Mouse (Mus musculus): ENCODE data around the gene Pou2f1. TPM values are rescaled to one million over a fixed set of nuclear protein-coding genes. Genes with fewer than 3 reads are reported as not detected.

Pou2f1 gene
- total RNA-seq, 2 experiments from 2014 or later, result 11.2 to 14.3 TPM

DNA sequence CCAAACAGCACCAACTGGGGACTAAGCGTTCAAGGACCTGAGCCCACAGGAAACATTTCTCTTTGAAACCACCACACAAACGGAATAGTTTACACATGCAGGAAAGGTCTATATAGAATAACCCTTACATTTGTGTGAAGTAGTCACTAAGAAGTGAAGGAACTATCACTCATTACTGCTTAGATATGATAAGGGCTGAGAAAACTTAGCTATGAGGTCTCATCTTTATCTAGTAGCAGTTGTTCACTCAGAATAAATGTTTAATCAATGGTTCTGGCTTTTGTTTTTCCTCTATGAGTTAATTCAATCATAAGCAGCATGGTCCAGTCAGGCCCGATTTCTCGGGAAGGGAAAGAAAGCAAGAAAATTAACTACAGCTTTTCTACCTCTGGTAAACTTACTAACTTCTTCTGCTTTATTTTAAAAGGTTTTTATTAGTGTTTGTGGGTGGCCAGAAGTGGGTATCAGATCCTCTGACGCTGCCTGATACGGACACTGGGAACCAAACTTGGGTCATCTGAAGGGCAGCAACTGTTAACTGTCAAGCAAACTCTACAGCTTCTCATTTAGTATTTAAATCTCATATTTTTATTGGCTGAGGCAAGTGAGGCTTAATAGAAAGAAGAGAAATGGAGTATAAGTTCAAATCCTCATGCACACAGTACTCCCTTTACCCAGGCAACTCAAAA is 40.7 kb downstream of the Pou2f1 start:
- DNase-seq, result no peak

DNA sequence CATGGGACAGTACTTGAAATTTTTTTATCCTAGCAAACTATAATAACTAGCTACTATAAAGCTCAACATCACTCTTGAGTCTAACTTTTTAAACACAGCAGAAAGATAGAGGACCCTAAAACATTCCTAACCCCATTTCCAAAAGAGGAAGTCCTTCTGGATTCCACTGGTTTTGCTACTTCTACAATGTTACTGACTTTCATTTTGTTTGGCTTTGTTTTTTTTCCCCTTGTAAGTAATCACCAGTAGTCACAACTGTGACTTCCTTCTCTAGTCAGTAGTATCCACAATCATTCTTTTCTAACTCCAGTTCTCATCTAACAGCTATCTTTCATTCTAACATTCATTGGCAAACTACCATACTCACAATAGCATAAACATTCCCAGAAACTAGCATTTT is 44.3 kb downstream of the Pou2f1 start:
- DNase-seq, result no peak

DNA sequence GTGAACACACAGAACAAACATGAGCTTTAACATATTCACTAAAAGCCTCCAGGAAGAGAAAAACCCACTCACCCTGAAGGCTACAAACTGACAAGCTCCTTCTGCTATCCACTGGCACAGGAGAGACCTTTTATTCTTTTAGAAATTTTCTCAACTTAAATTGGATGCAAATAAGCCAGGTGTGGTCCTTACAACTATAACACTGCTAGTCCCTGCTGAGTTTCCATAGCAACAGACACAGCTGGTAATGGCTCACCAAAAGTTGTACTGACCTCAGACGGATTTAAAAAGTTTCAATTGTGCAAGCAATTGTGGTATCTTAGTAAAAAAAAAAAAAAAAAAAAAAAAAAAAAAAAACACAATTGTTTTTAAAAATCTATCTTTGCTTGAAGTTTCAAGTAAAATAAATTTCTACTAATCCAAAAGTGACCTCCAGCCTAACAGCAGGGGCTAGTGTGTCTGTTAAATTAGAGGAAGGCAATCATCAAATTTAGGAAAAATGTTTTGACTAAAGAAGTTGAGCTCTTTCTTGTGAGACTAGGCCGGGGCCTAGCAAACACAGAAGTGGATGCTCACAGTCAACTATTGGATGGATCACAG is 54.2 kb downstream of the Pou2f1 start:
- no peak for DNase-seq

DNA sequence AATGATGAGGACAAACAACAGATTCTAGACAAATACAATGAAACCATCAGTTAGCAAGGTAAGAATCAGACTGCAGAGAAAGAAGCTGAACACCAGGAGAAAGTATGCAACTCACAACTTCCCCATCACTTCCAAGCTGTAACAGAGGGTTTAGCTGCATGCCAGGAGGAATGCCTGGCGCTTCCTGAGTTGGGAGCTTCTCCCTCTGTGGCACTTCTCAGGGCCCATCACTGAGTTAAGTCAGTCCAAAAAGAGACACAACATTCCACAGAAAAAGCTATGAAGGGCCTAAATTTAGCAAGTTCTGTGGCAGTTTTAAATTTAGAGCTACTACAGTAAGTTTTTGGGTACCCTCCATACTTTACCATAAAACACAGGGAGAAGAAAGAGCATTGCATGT is 59.2 kb downstream of the Pou2f1 start:
- DNase-seq, result no peak

DNA sequence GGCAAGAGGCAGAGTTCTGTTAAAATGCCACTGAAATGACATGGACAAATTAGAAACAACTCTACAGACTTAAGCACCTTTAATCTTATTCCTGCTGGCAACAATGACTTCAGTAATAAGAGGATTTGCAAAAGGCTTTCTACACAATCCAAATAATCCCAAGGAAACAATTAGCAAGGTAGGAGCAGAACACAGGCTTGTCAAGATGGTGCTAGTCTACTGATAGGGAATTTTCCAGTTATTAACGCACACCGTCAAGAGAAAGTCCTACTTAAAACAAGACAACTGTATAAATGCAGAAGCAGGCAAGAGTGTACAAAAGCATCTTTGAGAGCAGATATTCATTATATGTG is 67.0 kb downstream of the Pou2f1 start:
- DNase-seq, result no peak

DNA sequence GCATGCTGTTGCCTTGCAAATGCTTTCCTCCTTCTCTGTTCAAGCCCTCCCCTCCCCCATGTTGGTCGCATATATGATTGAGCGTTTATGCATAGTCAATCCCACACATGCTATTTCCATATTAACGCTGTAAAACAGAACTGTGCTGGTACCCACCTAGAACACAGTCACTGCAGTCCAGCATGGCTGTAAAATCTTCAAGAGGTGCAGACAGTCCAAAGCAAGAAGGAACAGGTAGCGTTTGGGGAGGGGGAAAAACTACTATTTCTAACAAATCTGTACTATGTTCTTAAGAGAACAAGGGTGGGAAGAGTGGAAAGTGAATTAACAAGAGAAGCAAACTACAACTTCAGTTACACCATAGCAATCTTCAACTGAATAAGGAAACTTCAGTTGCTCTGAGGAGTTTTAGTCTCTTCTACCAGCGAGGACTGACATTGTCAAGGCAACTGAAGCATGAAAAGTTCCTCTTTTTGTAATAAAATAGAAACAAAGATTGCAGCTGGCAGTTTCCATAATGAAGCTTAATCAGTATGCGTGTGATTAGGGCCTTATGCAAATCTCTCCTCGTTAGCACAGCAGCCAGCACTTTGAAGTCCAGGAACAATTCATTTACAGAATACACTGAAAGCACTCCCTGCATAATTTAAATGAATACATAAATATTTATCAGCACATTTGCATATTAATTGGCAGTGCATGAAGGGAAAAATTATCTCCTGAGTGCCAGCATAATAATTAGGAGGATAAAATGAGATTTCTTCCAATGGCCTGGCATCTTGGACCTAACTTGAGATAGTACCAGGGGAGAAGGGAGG is 67.6 kb downstream of the Pou2f1 start:
- DNase-seq, result no peak

DNA sequence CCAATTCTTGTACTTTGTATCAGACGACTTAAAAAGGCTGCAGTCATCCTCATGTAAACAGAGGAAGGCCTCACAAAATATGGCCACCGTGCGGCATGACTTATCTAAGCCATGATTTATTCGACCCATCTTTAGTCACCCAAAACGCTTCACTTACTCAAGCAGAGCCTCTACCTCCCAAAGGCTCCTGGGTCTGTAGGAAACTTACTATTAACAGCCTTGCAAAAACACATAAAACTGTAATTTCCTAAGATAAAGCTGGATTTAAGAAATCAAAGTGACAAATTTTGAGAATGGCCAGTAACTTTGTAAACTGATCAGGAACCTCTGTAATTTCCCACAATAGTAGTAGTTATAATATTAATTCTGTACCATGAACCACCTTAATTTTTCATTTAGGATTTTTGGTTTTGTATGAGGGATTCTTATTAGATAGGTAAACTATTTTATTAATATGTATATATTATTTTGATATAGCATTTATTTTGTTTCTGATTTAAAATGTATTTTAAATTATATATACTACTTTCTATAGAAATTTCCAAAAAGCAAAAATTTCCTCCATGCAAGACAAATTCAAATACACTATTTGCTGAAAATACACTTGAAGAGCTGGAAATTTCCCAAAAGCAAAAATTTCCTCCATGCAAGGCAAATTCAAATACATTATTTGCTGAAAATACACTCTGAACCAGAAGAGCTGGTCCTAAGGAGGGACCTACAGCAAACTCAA is 68.4 kb downstream of the Pou2f1 start:
- DNase-seq, result no peak

DNA sequence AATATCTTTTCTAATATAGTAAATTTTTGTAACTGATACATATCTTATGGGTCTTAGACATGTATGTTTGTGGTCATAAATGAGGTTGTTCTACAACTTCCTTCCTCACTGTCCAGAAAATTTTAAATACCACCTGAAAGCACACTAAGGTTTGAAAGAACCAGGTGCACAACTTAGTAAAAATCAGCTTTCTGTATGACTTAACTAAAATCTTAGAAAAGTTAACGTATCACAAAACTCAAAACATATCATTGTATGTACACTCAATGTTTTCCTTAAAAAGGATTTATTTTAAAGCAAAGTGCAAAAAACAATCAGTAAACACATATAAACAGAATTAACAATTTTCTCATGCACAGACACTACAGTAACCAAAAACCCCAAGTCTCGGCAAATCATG is 69.6 kb downstream of the Pou2f1 start:
- DNase-seq, result no peak

DNA sequence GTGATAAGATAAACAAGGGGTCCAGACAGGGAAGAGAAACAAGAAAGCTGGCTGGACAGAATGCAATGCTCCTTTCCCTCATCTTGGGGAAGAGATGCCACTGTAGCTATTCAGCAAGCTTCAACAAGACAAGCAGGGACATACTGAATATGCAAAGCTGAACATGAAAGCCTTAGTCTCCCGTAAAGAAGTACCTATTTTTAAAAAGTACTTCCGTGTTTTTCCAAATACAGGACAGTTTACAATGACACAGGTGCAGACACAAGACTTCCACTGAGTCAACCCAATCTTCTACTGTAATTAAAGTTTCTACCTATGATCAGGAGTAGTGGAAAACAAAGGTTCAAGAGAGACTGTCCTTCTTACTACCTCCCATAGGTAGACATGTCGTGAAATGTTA is 72.0 kb downstream of the Pou2f1 start:
- no peak for DNase-seq

DNA sequence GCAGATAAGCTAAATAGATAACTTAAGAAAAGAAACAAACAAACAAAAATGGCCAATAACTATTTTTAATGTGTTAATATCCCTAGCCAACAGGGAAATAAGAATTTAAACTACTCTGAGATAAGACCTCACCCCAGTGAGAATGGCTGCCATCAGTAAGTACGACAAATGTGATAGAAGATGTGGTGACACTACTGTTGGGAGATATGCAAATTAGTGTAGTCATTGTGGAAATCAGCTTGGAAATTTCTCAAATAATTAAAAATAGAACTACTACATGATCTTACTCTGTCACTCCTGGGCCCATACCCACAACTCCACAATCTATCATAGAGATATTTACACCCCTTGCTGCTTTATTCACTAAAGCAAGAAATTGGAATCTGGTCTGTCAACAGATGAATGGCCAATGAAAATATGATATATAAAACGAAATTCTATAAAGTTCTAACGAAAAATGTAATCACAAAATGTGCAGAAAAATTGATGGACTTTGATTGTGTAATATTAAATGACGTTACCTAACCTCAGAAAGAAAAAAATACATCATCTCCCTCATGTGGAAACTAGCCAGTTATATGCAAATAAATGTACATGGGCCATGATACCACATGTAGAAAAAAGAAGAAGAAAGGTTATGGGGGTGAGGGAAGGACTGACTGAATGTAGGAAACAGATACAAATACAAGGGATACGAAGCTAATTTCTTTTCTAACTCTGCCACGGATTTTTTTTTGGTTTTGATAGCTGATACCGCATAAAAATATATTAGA is 74.8 kb downstream of the Pou2f1 start:
- DNase-seq, result no peak

DNA sequence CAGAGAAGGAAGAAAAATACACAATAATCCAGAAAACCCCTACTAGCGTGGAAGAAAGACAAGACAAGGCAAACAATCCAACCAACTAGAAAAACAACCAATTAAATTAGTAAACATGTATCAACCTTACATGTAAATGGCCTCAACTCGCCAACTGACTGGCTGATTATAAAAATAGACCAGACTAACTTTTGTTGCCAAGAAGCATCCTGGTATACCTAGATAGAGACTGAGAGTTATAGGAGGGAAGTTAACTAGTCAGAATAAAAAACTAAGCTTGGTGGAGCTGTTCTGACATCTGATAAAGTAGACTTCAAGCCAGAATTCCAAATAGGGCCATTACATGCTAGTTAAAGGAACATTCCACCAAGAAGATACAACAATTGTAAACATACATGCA is 77.3 kb downstream of the Pou2f1 start:
- DNase-seq, result no peak

DNA sequence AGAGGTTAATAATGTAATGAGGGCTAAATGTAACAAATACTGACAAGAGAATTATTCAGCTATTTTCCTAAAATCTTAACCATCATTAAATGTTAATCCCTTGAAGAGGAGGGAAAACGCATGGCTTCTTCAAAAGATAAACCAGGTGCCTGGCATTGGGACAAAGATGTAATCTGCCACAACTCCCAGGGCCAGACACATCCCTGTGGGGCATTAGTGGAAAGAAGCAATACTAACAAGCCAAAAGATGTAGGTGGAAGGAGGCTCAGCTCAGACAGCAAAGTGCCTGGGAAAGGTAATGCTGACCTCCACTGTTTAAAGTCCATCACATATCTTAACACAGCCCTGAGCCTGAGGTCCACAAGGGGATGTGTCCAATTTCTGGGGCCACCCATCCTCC is 80.0 kb downstream of the Pou2f1 start:
- no peak for DNase-seq

DNA sequence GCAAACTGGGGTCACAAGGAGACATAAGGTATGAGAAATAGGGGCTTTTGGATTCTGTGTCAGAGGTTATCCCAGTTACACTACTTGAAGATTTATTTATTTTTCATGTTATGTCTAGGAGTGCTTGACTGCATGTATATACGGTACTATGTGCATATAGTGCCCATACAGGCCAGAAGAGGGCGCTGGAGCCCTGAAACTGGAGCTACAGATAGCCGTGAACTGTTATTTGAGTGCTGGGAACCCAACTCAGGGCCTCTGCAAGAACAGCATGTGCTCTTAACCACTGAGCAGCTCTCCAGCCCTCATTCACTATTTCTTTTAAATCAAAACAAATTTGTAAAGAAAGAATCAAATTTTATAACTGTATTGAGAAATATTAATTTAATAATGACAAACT is 81.5 kb downstream of the Pou2f1 start:
- DNase-seq, result no peak

DNA sequence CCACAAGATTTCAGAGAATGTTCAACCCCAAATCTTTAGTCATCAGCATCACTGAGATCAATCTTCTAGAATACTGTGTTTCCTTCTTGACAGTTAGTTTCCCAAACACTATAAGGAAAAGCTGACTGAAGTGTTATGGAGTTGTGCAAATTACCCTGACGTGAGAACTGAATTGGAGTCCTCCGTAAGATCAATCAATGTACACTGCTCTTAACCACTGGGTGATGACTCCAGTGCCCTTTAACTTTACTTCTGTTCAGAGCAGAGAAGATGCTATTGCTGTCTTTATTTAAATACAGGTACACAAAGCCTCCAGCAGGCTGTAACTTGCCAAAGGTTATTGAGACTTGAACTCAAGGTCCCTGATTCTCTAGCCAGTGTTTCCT is 88.1 kb downstream of the Pou2f1 start:
- no peak for DNase-seq

DNA sequence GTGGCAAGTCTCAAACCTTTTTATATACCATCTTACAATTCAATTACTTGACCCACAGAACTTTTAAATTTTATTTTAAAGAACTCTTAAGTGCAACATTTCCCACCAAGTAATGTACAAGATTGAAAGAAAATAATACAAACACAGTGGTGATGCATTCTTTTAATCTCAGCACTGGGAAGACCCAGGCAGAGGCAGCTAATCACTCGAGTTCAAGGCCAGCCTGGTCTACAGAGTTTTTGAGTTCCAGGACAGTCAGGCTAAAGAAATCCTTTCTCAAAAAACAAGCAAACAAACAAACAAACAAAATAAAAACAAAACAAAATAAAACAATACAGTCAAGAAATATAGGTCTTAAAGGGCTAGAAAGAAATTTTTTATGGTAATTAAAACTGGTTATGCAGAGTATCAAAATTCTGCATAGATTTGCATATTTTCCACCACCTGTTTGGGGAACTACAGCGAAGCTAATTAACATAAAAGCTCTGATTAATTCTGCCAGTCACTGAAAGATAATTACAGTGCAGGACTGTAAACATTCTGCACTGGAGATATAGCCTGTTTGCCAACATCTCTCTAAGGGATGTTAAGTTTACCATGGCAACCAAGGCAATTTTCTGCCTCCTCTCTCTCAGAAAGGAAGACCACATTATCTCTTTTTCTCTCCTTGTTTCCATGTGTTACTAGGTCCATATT is 88.6 kb downstream of the Pou2f1 start:
- DNase-seq, result peak in 1 of 2 experiments; percentile 6

DNA sequence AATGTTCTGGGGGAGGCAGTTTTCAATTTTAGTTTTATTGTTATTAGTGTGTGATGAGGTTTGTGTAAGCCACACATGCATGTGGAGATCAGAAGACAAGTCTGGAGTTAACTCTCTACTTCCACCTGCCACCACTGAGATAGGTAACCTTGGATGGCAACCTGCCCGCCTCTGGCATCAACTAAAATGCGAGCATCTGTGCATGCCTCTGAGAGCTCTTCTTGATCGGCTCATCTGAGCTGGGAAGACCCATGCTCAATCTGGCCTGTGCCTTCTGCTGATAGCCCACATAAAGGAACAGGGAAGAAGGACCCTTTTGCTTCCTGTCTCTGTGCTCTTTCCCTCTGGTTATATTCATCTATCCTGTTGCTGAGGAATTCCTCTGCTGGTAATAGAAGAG is 93.0 kb downstream of the Pou2f1 start:
- no peak for DNase-seq

DNA sequence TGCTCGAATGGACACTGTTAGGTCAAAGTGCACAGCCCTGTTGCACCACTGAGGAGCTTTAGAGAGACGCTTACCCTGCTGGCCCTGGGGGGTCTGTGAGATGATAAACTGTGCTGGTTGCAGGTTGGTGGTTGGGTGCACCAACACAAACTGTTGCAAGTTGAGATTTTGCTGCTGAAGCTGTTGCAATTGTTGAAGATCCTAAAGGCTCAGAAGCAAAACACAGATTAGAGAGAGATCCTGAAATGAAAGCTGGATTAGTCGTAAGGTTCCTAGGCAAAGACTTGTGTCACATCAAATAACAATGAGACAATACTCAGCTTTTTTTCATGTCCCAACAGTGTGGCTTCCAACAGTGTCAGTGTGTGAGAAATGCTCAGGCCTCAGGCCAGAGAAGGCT is 93.7 kb downstream of the Pou2f1 start:
- no peak for DNase-seq

DNA sequence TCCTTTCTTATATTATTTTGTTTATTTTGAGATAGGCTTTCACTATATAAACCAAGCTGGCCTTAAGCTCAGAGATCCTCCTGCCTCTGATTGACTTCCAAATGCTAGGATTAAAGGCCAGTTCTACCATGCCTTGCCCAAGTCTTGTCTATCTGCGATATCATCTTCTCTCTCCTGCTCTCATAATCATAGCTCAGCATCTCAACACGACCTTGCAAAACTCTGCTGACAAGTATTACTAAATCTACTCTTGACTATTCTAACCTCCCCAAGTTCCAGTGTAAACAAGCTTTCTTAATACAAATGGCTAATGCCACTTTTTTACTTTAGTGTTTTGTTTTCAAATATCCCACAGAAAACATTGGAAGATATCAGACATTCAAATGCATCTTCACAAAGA is 94.3 kb downstream of the Pou2f1 start:
- DNase-seq, result no peak

DNA sequence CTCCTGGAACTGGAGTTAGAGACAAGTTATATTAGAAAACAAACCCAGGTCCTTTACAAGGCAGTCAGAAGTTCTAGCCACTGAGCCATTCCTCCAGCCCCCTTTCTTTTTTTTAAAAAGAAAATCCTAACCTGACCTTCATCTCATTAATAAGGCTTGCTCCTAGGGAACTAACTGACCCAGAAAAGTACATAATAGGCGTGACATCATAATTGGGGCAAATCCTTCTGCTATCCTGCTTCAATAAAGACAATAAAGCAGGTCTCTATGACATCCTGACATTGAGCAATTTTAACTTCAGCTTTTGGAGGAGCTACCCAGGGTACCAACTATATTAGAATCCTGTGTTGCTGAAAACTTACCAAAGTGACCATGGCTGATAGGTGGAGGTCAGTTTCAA is 98.9 kb downstream of the Pou2f1 start:
- DNase-seq, result no peak

DNA sequence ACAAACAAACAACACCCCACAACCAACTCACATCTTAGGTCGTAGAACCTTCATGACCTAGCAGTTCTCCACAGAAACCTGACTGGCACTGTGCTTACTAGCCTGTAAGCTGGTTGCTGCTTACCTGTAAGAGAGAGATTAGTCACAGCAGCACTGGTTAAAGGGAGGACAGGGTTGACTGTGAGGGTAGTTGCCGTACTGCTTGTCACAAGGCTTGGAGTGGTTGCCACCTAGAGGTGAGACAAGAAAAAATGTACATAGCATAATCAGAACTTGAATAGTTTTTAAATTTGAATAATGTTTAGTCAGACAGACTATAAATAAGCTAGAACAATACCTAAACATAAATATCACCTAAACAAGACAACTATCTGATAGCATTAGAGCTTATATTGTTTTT is 110.8 kb downstream of the Pou2f1 start:
- DNase-seq, result no peak

DNA sequence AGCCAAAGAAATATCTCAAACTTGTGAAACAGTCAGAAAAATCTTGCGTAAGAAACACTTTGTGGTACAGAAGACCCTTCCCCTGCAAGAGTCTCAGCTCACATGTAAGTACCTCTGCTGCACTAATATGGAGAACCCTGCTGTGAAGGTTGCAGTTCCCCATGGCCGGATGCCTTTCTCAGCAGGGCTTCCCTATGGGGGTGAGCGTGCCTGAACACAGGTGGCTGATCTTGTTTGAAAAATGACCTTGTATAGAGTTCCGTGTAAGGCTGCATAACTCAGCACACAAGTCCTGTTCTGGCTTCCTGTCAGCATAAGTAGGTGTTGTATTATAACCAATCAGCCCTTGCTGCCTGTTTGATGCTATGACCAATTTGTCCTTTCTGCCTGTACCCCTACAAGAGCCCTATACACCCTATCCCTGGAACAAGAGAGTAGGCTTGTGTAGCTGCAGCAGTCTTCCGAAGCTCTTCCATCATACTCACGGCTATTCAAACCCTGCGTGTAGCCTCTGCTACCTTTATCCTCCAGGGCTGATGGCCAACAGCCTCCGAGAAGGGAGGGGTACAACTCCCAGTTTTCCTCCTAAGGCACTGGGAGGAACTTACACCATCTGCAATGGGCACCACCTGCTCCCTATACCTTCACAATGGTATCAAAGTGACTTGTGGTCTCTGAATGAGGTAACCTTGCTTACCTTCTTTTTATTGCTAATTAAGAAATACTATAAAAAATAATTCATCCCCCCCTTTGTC is 120.2 kb downstream of the Pou2f1 start:
- no peak for DNase-seq

Measured in adrenal gland, postnatal 36 days (tissue).